Mouse (Mus musculus): ENCODE measurements at regions not wholly inside any gene's neighbourhood (a gene's known extent, or its start where the extent isn't known, plus 50 kb on each side); places are given as distances from the start of the nearest gene placed in this dataset.
A peak's percentile ranks its signal among the peaks of the same experiment; 100 is the strongest.

- DNase-seq (ENCODE audit: low read depth in 1 of 2, low spot score in 2 of 2) = no peak
Measured at GRCm38 (mm10) chr1:151045334-151045733, 52.1 kb upstream of the Hmcn1 start.

- DNase-seq (ENCODE audit: low read depth in 1 of 2, low spot score in 2 of 2) = no peak
Measured at GRCm38 (mm10) chr1:151046626-151047025, 53.4 kb upstream of the Hmcn1 start.

GRCm38 (mm10) chr1:151049726-151050506 lies 56.7 kb upstream of the Hmcn1 start:
- DNase-seq (ENCODE audit: low read depth in 1 of 2, low spot score in 2 of 2) = no peak

- no peak for DNase-seq (ENCODE audit: low read depth in 1 of 2, low spot score in 2 of 2)
Measured at GRCm38 (mm10) chr1:151050507-151050816, 57.2 kb upstream of the Hmcn1 start.

GRCm38 (mm10) chr1:151053268-151053667 lies 60.0 kb upstream of the Hmcn1 start:
- no peak for DNase-seq (ENCODE audit: low read depth in 1 of 2, low spot score in 2 of 2)

GRCm38 (mm10) chr1:151055396-151055795 lies 62.2 kb upstream of the Hmcn1 start:
- no peak for DNase-seq (ENCODE audit: low read depth in 1 of 2, low spot score in 2 of 2)

GRCm38 (mm10) chr1:151059546-151060136 lies 66.4 kb upstream of the Hmcn1 start:
- no peak for DNase-seq (ENCODE audit: low read depth in 1 of 2, low spot score in 2 of 2)

- DNase-seq (ENCODE audit: low read depth in 1 of 2, low spot score in 2 of 2) = no peak
Measured at GRCm38 (mm10) chr1:151065090-151065567, 71.9 kb upstream of the Hmcn1 start.

GRCm38 (mm10) chr1:151066379-151067128 lies 73.3 kb upstream of the Hmcn1 start:
- no peak for DNase-seq (ENCODE audit: low read depth in 1 of 2, low spot score in 2 of 2)

GRCm38 (mm10) chr1:151074508-151075314 lies 81.5 kb upstream of the Hmcn1 start:
- peak in 1 of 2 experiments; percentile 4 for DNase-seq (ENCODE audit: low read depth in 1 of 2, low spot score in 2 of 2)

GRCm38 (mm10) chr1:151075541-151075940 lies 82.3 kb upstream of the Hmcn1 start:
- DNase-seq (ENCODE audit: low read depth in 1 of 2, low spot score in 2 of 2) = no peak

- peak in 1 of 2 experiments; percentile 47 for DNase-seq (ENCODE audit: low read depth in 1 of 2, low spot score in 2 of 2)
Measured at GRCm38 (mm10) chr1:151078909-151079522, 85.8 kb upstream of the Hmcn1 start.

- no peak for DNase-seq (ENCODE audit: low read depth in 1 of 2, low spot score in 2 of 2)
Measured at GRCm38 (mm10) chr1:151079614-151080360, 86.6 kb upstream of the Hmcn1 start.

- no peak for DNase-seq (ENCODE audit: low read depth in 1 of 2, low spot score in 2 of 2)
Measured at GRCm38 (mm10) chr1:151080510-151080980, 87.3 kb upstream of the Hmcn1 start.

GRCm38 (mm10) chr1:151082510-151083033 lies 89.3 kb upstream of the Hmcn1 start:
- no peak for DNase-seq (ENCODE audit: low read depth in 1 of 2, low spot score in 2 of 2)

- DNase-seq (ENCODE audit: low read depth in 1 of 2, low spot score in 2 of 2) = no peak
Measured at GRCm38 (mm10) chr1:151083806-151084205, 90.6 kb upstream of the Hmcn1 start.

GRCm38 (mm10) chr1:151086111-151086859 lies 93.0 kb upstream of the Hmcn1 start:
- no peak for DNase-seq (ENCODE audit: low read depth in 1 of 2, low spot score in 2 of 2)

- DNase-seq (ENCODE audit: low read depth in 1 of 2, low spot score in 2 of 2) = no peak
Measured at GRCm38 (mm10) chr1:151087151-151087660, 94.0 kb upstream of the Hmcn1 start.

Measured in monocyte, adult 2 months (primary cell).